Mouse (Mus musculus): Measurements from ENCODE around the gene Lca5. TPM values are rescaled to one million over a fixed set of nuclear protein-coding genes. Genes with fewer than 3 reads are reported as not detected.
A peak's percentile ranks its signal among the peaks of the same experiment; 100 is the strongest.

Lca5 gene
- polyA plus RNA-seq, 1 experiment from 2014 or later: 8.0 TPM

DNA sequence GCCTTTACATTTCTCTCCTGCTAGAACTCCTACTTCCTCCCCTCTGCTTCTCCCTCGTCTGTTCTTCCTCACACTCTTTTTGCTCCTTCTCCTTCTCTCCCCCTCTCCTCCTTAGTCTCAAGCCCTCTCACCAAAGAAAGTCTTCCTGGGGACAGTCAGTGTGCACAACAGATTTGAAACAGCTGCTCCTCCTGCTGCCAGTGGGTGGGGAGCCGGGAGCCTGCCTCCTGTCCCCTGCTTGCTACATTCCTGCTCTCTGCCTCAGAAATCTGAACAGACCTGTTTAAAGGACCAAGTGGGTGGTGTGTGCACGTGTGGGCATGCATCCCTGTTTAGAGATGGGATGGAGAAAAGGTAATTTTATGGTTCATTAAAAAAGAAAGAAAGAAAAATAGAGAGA lies 91.4 kb downstream of the Lca5 start:
- WGBS: 13% methylated on average over 3 of the region's 3 CpGs
- Histone ChIP-seq H3K36me3 (ENCODE audit: control insufficient read depth, insufficient read depth, low read length) (no peaks in the 10 kb centered on the region), H3K9ac (ENCODE audit: low read depth, low read length) (no peak overlapping the region), H3K27me3 (replicated peaks; ENCODE audit: control insufficient read depth, insufficient read depth, low read length) (no peaks in the 10 kb centered on the region), H3K4me2 (ENCODE audit: low read depth, low read length) (no peak overlapping the region), H3K4me1 (ENCODE audit: control insufficient read depth, insufficient read depth, low read length) (peaks cover 12% of the 10 kb centered on the region; the same call in 1 of the 2 replicates), H3K4me3 (ENCODE audit: low read length) (no peak overlapping the region), H3K27ac (ENCODE audit: low read length) (peak overlapping the region; percentile 58), H3K9me3 (ENCODE audit: control insufficient read depth, low read length) (no peaks in the 10 kb centered on the region)
- peak; percentile 69 for ATAC-seq

DNA sequence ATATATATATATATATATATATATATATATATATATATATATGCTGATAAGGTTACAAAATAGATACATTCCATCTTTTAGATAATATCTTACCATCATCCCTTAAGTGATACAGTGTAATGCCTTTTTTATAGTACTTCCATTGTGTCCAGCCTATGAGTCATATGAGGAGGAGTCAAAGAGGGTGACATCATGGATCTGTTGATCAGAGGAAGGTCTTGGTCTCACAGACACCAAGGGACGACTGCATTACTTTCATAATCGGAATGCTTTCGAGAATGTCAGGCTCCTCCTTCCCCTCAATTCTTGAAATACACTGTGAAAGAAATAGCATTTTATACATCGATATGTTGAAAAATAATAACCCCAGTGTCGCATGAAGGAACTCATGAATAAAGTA lies 93.4 kb downstream of the Lca5 start:
- Histone ChIP-seq H3K9ac (ENCODE audit: low read depth, low read length) (no peak overlapping the region), H3K27ac (ENCODE audit: low read length) (no peak overlapping the region), H3K27me3 (replicated peaks; ENCODE audit: control insufficient read depth, insufficient read depth, low read length) (no peaks in the 10 kb centered on the region), H3K4me1 (ENCODE audit: control insufficient read depth, insufficient read depth, low read length) (peaks cover 12% of the 10 kb centered on the region; the same call in 1 of the 2 replicates), H3K4me3 (ENCODE audit: low read length) (no peak overlapping the region), H3K36me3 (ENCODE audit: control insufficient read depth, insufficient read depth, low read length) (no peaks in the 10 kb centered on the region), H3K9me3 (ENCODE audit: control insufficient read depth, low read length) (no peaks in the 10 kb centered on the region), H3K4me2 (ENCODE audit: low read depth, low read length) (no peak overlapping the region)
- ATAC-seq: no peak
- 80% methylated on average over 5 of the region's 5 CpGs for WGBS

DNA sequence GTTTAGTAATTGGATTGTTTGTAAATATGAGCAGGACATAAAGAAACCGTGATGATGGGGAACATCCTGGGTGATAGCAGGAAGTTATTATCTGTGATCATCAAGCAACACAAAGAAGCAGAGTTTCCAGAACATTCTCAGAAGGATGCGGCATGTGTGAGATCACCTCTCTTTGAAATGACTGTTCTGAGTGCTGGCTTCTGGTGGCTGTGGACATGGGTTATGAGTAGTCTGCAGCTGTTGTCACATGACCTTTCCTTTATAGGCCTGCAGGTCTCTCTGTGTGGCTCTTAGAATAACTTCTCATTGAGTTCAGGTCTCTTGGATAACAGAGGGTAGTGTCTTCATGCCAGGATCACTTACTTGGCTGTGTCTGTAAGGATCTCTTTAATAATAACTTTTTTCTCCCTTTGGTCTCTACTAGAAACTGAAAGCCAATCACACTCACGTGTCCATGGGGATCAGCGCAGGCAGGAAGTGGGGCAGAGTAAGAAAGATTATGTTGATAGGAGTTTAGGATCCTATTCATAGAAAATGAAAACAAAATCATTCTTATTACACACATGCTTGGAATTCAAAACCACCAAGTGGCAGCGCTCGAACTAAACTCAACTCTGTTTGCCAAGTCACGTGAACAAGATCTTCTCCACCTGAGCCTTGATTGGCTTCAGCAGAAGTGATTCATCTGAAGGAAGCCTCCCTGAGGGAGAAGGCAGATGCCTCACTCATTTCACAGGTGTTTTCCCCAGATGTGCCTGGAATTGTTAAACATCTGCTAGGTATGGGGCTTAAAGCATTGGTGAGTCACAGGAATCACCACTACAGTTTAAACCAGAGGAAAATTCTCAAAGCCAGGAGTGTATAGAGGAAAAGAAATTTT lies 98.2 kb downstream of the Lca5 start:
- H3K9ac ChIP-seq (ENCODE audit: low read depth, low read length): no peak overlapping the region
- no peaks in the 10 kb centered on the region for H3K9me3 ChIP-seq (ENCODE audit: control insufficient read depth, low read length)
- 73% methylated on average over 7 of the region's 7 CpGs for WGBS
- no peak overlapping the region for H3K4me2 ChIP-seq (ENCODE audit: low read depth, low read length)
- H3K4me3 ChIP-seq (ENCODE audit: low read length): no peak overlapping the region
- H3K4me1 ChIP-seq (ENCODE audit: control insufficient read depth, insufficient read depth, low read length): no peaks in the 10 kb centered on the region
- no peaks in the 10 kb centered on the region for H3K36me3 ChIP-seq (ENCODE audit: control insufficient read depth, insufficient read depth, low read length)
- no peak overlapping the region for H3K27ac ChIP-seq (ENCODE audit: low read length)
- ATAC-seq: no peak
- no peaks in the 10 kb centered on the region for H3K27me3 ChIP-seq (replicated peaks; ENCODE audit: control insufficient read depth, insufficient read depth, low read length)

Other genes starting within 250 kb of the Lca5 start
- gene Sh3bgrl2, start 107.2 kb upstream of the Lca5 start, polyA plus RNA-seq (2015; fragmentation: Nextera tagmentation; extraction: Ambion mirVana): 16.5 and 17.9 TPM in 2 replicates

Data from intestine, embryonic 16.5 days (tissue).